Mouse (Mus musculus) liver, adult 2 months (tissue): ENCODE measurements at regions not wholly inside any gene's neighbourhood (a gene's known extent, or its start where the extent isn't known, plus 50 kb on each side); places are given as distances from the start of the nearest gene placed in this dataset.

Experiments used
- DNase-seq: peaks from one replicate; pipeline ENCODE4 v3.0.0-alpha.2; 2011; ENCODE audit warnings: low read depth, low spot score; ENCODE audit errors: extremely low read depth
- H3K27ac ChIP-seq: fragments of 200-500 bp; replicated peaks from 2 replicates; pipeline ENCODE4 v1.5.1; 2012; ENCODE audit warnings: low read depth, mild to moderate bottlenecking, control low read depth, inconsistent platforms, low read length; ENCODE audit not compliant: insufficient read depth
- H3K27me3 ChIP-seq: fragments of 200-500 bp; 2 replicates; pipeline ENCODE4 v1.6.1; 2012; ENCODE audit warnings: mild to moderate bottlenecking, moderate library complexity, low read length, inconsistent platforms; ENCODE audit not compliant: control insufficient read depth, insufficient read depth
- H3K36me3 ChIP-seq: fragments of 200-500 bp; 2 replicates; pipeline ENCODE4 v1.6.1; 2012; ENCODE audit warnings: low read length, inconsistent platforms; ENCODE audit not compliant: control insufficient read depth, insufficient read depth
- H3K4me1 ChIP-seq: fragments of 200-500 bp; 2 replicates; pipeline ENCODE4 v1.6.1; 2011; ENCODE audit warnings: low read length; ENCODE audit not compliant: control insufficient read depth, insufficient read depth
- H3K4me3 ChIP-seq: fragments of 200-500 bp; 2 replicates; pipeline ENCODE4 v1.5.1; 2011; ENCODE audit warnings: low read depth, mild to moderate bottlenecking, control low read depth, low read length, moderate library complexity; ENCODE audit not compliant: insufficient read depth
- H3K79me2 ChIP-seq: fragments of 200-500 bp; 2 replicates; pipeline ENCODE4 v1.6.1; 2012; ENCODE audit warnings: inconsistent platforms, mild to moderate bottlenecking, low read length, moderate library complexity; ENCODE audit not compliant: control insufficient read depth, insufficient read depth
- H3K9ac ChIP-seq: fragments of 200-500 bp; 2 replicates; pipeline ENCODE4 v1.6.1; 2012; ENCODE audit warnings: low read depth, mild to moderate bottlenecking, control low read depth, inconsistent platforms, low read length
- CTCF ChIP-seq: fragments of 200-500 bp; IDR thresholded peaks from 2 replicates; pipeline ENCODE4 v1.5.1; 2011; ENCODE audit warnings: low read depth, low read length, control low read depth
- POLR2A ChIP-seq: fragments of 200-500 bp; IDR thresholded peaks from 2 replicates; pipeline ENCODE4 v1.6.1; 2011; ENCODE audit warnings: low read length, control low read depth; ENCODE audit not compliant: insufficient read depth; ENCODE audit errors: extremely low read depth
- WGBS: fragments of 180-500 bp; shearing (Covaris S2); methylation state at CpG from one replicate; pipeline ENCODE4 v1.1.7; 2018; 5-methylcytosine and 5-hydroxymethylcytosine counted together

DNA sequence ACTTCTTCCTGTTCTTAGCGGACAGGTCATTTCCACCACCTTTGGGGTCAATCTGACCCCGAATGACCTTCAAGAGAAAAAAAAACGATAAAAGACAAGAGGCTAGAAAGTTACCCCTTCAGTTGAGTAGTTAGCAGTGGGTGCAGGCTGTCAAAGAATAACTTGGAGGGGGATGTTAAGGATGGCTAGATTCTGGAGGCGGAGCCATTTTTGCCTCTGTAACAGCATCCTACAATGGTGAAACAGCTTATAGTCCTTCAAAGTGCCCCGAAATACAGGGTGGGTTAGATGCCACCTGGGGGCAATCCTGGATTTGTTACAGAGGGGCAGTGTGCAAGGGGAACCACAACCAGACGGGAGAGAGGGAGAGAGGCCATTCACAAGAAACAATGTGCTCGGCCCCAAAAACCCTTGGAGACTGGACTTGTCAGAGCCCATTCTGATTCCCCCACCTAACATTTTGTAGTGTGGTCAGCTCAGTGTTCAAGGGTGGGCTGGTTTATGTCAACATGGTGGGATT is 79.1 kb downstream of the Cd83 start:
- Histone ChIP-seq H3K36me3 (no peaks in the 10 kb centered on the region), H3K4me3 (no peak overlapping the region), H3K9ac (no peak overlapping the region), H3K4me1 (peaks cover 13% of the 10 kb centered on the region), H3K79me2 (no peaks in the 10 kb centered on the region), H3K27ac (no peak overlapping the region), H3K27me3 (no peaks in the 10 kb centered on the region)
- DNase-seq = no peak
- WGBS = 91% methylated on average over 7 of the region's 7 CpGs
- TF ChIP-seq POLR2A (no peak), CTCF (no peak)

DNA sequence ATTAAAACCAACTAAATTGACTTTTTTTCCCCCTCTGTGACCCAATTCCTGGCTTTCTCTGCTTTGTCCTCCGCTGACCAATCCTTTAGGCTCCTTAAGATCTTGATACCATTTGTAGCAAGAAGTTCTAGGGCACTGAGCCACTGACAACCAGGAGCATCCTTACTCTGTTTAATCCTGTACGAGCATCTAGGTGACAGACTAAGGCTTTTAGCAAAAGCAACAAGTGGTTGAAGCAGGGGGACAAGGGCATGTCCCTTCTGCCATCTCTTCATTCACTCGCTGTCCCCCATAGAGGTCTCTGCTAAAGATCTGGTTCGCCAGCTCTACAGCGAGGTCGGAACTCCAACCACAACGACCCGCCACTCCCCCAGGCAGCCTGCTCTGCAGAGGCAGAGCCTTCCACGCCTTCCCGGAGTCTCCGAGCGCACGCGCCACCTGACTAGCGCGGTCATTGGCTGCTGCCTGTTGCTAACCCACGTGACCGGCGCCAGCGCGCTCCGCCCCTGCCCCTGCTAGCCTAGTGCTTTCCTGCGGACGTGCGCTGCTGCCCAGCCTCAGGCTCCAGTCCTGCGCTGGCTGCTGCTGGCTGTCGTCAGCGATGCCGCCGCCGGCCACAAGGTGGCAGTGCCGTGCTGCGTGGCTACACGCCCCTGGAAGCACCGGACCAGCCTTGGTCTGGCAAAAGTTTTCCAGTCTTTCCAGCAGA is 79.7 kb downstream of the Cd83 start:
- WGBS = 3% methylated on average over 35 of the region's 35 CpGs
- H3K27ac ChIP-seq = peak overlapping the region; percentile 34
- H3K4me1 ChIP-seq = peaks cover 13% of the 10 kb centered on the region
- DNase-seq = peak; percentile 90
- H3K27me3 ChIP-seq = no peaks in the 10 kb centered on the region
- no peaks in the 10 kb centered on the region for H3K36me3 ChIP-seq
- no peaks in the 10 kb centered on the region for H3K79me2 ChIP-seq
- peak; percentile 56; the same call in 1 of the 2 replicates for TF ChIP-seq POLR2A
- TF ChIP-seq CTCF = peak; percentile 99
- H3K4me3 ChIP-seq = peak overlapping the region; percentile 12; the same call in 1 of the 2 replicates
- H3K9ac ChIP-seq = peak overlapping the region; percentile 44

- 13% methylated on average over 20 of the region's 20 CpGs for WGBS
- H3K27me3 ChIP-seq = no peaks in the 10 kb centered on the region
- H3K36me3 ChIP-seq = no peaks in the 10 kb centered on the region
- H3K27ac ChIP-seq = peak overlapping the region; percentile 20; the same call in 1 of the 2 replicates
- DNase-seq = no peak
- no peaks in the 10 kb centered on the region for H3K79me2 ChIP-seq
- peak overlapping the region; percentile 11; the same call in 1 of the 2 replicates for H3K9ac ChIP-seq
- H3K4me1 ChIP-seq = peaks cover 13% of the 10 kb centered on the region
- TF ChIP-seq CTCF (no peak), POLR2A (no peak)
- 0 out of 2 replicates have a peak overlapping the region, but pooled peaks have one; percentile 12 for H3K4me3 ChIP-seq
These were observed 80.5 kb downstream of the Cd83 start for GRCm38 (mm10) chr13:43865036-43865435.

DNA sequence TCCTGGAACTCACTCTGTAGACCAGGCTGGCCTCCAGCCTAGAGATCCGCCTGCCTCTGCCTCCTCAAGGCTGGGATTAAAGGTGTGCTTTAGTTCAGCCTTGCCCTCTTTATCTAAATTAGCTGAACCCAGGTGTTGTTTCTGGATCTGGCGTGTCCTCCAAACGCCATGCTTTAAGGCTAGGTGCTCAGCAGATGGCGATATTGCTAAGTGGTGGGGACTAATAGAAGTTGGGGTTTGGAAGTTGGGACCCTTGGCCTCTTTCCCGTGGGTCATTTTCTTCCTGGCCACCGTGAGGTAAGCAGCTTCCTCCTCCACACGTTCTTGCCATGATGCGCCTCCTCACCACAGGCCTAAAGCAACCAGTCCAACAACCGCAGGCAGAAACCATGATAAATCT is 91.3 kb downstream of the Cd83 start:
- DNase-seq = no peak
- Histone ChIP-seq H3K27me3 (no peaks in the 10 kb centered on the region), H3K79me2 (no peaks in the 10 kb centered on the region), H3K4me1 (no peaks in the 10 kb centered on the region), H3K9ac (no peak overlapping the region), H3K4me3 (no peak overlapping the region), H3K27ac (no peak overlapping the region), H3K36me3 (no peaks in the 10 kb centered on the region)
- peak; percentile 31; the same call in 1 of the 2 replicates for TF ChIP-seq CTCF
- TF ChIP-seq POLR2A = no peak
- 90% methylated on average over 9 of the region's 9 CpGs for WGBS

- no peak overlapping the region for H3K9ac ChIP-seq
- no peaks in the 10 kb centered on the region for H3K4me1 ChIP-seq
- H3K27me3 ChIP-seq = no peaks in the 10 kb centered on the region
- no peak overlapping the region for H3K4me3 ChIP-seq
- no peaks in the 10 kb centered on the region for H3K36me3 ChIP-seq
- H3K27ac ChIP-seq = no peak overlapping the region
- no peaks in the 10 kb centered on the region for H3K79me2 ChIP-seq
- TF ChIP-seq POLR2A = no peak
- TF ChIP-seq CTCF = no peak
- 97% methylated on average over 3 of the region's 3 CpGs for WGBS
- DNase-seq = no peak
These were observed 102.7 kb downstream of the Cd83 start for GRCm38 (mm10) chr13:43887284-43887683.

DNA sequence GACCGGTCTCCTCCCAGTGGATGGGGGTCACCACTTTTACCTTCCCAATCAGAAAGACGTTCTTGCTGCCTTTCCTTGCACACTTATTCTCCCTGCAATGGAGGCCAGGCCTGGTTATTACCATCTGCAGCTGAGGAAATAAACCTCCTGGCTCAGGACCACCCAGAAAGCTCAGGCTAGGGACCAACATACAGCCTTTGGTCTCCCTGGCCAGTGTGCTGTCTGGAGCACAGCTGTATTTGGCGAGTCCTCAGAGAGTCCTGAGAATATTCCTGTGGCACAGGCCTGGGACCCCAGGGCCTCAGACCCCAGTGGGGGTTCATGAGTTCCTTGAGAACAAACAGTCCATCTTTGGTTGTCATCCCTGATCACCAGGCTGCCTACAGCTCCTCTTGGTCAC is 107.4 kb downstream of the Cd83 start:
- no peak overlapping the region for H3K4me3 ChIP-seq
- 94% methylated on average over 3 of the region's 3 CpGs for WGBS

More for the DNA sequence above, 107.4 kb downstream of the Cd83 start:
- no peaks in the 10 kb centered on the region for H3K79me2 ChIP-seq
- TF ChIP-seq CTCF (no peak), POLR2A (no peak)
- H3K27me3 ChIP-seq = no peaks in the 10 kb centered on the region
- H3K36me3 ChIP-seq = no peaks in the 10 kb centered on the region
- no peak for DNase-seq
- no peak overlapping the region for H3K9ac ChIP-seq
- no peak overlapping the region for H3K27ac ChIP-seq
- H3K4me1 ChIP-seq = peaks cover 2% of the 10 kb centered on the region
